Mouse (Mus musculus): ENCODE measurements around the gene Crim1. TPM values are rescaled to one million over a fixed set of nuclear protein-coding genes. Genes with fewer than 3 reads are reported as not detected.

Gene Crim1
- total RNA-seq, 2 experiments from 2014 or later: 70.3 to 81.0 TPM

DNA sequence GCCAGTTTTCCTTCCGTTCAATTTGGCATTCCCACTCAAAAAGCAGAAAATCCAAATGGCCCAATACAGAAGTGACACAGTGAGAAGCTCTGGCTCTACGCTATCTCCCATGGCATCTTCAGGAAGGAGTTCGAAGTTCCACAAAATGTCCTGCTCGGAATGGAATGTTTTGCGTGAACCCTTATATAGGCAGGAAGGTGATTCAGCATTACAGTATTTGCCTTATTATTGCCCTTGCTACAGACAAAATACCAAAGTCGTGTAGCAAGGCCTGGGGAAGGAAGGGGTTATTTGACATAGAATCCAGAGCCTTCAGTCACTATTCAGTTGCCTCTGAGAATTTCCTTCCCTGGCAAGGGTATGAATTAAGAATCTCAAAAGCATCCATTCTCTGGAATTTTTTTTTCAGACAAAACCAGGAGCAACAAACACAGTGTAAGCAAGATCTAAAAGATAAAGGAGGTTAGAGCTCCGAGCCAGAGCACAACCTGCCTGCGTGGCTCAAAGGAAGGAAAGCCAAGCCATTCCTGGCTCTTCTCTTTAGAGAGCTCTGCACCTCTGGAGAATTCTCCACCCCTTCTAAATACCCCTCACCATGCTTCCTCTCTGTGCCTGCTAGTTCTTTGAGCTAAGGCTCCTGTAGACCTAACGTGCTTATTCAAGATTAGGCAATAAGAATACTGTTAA is 192.5 kb downstream of the Crim1 start:
- intact Hi-C loops (cut with DNase I): no loop called here

DNA sequence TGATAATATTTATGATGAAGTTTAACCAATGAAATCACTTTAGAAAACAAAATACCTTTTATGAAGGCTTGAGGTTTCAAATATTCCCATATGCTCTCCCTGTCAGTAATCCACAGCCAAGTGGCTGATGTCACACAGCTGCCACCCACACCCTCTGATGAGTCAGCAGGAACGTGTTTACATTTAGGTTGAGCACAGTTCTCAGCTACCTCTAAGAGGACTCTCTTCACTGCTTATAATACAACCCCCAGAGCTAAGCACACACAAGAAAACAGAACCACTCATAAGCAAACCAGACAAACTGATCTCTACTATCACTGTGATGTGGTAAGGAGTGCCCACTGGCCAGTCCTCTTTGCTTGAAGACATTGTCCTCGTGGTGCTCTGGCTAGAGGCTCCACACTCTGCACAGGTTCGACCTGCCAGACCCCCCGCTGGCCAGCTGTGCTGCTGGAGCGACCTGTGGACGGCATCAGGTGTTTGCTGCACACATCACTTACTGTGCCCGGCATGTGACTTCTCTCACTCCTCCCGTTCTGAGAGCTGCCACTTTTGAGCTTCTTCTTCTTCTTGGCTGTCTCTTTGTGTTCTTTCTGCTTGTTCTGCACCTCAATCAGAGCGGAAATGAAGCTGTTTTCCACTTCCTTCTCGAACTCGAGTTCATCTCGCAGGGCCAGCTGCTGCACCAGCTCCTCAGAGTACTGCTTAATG is 200.2 kb downstream of the Crim1 start:
- intact Hi-C loops (cut with DNase I): loop anchor here (2.0 kb wide), 1 partner anchor 17 kb away; no protein-coding TSS in a partner anchor
- peak; percentile 46 to 85 for DNase-seq (ENCODE audit: low spot score in 2 of 2)

More for the DNA sequence above, 192.5 kb downstream of the Crim1 start:
- no peak for DNase-seq (ENCODE audit: low spot score in 2 of 2)

DNA sequence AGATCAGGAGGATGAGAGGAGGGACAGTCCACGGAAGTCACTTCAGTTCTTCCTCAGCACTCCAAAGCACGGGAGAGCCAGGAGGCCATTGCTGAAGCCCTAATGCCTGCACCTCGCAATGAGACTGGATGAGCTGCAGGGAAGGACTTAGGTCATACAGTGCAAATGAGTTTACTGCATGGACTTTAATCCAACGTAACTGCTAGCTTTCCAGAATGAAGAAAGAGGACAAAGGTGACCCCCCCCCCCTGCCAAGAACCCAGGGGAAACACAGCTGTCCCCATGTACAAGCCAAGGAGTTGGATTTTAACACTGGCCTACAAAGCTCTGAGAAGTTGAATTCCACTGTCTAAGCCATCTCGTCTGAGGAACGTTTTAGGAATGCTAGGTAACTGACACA is 201.3 kb downstream of the Crim1 start:
- intact Hi-C loops (cut with DNase I): loop anchor here (2.0 kb wide), 1 partner anchor 15 kb away; no protein-coding TSS in a partner anchor
- no peak for DNase-seq (ENCODE audit: low spot score in 2 of 2)

DNA sequence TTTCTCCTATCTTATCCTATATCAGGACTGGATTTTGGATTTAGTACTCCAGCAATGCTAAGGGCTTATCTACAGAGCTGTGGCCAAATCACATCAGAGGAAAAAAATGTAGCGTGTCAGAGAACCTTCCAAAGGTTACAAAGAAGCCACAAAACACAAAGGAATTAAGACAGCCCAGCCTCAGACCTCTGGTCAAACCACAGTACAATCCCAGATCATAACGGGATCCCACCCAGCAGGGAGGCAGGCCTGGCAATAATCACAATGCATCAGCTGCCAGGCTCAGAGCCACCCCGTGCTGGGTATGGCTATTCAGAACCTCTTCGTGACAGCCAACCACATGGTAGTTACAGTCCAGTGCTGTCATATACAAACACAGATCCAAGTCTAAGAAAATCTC is 201.7 kb downstream of the Crim1 start:
- DNase-seq (ENCODE audit: low spot score in 2 of 2): no peak
- intact Hi-C loops (cut with DNase I): loop anchor here (2.0 kb wide), 1 partner anchor 15 kb away; no protein-coding TSS in a partner anchor

DNA sequence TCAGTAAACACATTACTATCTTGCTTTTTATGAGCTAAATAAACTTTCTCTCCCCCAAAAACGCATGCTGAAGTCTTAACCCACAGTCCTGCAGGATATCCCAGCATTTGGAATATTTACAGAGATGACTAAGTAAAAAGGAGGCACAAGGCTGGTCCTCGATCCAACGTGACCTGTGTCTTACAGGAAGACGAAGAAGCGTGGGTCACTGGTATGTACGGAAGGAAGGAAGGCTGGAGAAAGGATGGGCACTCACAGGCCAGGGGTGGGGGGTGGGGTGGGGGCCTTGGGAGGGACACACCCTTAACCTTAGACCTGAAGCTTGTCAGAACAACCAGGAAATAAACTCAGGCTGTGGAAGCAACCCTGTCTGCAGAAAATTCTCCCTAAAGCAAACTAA is 202.1 kb downstream of the Crim1 start:
- no peak for DNase-seq (ENCODE audit: low spot score in 2 of 2)
- intact Hi-C loops (cut with DNase I): no loop called here

DNA sequence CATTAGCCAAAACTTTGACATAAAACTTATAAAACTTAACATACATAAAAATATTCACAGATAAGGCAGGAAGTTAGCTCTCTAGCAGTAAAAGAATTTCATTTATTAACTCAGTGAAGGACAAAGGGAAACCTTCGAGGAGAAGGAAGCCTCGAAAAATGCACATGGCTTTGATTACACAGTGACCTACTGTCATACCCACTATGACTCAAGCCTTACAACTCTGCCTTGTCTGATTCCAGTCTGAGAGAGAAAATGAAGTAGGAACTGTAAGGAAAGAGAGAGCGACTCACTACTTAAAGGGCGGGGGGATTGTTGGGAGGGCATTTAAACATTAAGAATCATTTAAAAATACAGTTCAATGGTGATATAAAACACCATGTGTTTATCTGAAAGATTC is 203.2 kb downstream of the Crim1 start:
- intact Hi-C loops (cut with DNase I): no loop called here

DNA sequence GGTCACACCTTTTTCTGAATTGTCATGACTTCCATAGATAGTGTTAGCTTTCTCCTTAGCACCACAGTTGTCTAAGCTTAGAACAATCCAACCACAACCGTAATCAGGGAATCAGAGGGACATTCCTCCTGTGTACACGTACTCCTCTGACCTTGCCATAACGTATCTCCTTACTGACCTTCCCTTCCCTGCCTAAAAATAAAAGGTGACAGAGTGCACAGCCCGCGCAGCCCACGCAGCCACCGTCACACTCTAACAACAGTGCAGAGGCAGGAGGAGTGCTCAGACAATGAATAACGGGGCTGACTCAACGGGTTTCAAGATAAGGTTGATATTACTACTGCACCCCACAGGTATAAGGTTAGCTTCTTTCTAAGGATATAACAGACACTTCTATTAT is 203.8 kb downstream of the Crim1 start:
- no peak for DNase-seq (ENCODE audit: low spot score in 2 of 2)

More for the DNA sequence above, 203.2 kb downstream of the Crim1 start:
- no peak for DNase-seq (ENCODE audit: low spot score in 2 of 2)

DNA sequence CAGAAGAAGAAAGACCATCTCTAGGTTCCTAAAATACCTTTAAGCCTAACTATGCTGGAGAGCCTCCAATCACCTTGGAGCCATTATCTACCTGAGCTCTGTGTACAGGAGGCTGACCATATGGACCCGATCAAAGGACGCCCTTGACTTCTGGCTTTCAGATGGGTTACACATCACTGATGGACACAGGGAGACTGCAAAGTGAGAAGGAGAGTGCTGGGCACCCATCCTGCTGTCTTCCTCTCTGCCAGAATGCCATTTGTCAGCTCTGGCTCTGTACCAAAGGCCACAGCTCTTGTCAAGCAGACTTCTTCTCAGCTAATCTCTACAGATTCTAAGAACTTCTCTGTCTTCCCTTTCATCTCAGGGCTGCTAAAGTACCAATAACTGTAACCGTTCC is 205.3 kb downstream of the Crim1 start:
- intact Hi-C loops (cut with DNase I): no loop called here
- DNase-seq (ENCODE audit: low spot score in 2 of 2): no peak

More for the DNA sequence above, 203.8 kb downstream of the Crim1 start:
- intact Hi-C loops (cut with DNase I): no loop called here

DNA sequence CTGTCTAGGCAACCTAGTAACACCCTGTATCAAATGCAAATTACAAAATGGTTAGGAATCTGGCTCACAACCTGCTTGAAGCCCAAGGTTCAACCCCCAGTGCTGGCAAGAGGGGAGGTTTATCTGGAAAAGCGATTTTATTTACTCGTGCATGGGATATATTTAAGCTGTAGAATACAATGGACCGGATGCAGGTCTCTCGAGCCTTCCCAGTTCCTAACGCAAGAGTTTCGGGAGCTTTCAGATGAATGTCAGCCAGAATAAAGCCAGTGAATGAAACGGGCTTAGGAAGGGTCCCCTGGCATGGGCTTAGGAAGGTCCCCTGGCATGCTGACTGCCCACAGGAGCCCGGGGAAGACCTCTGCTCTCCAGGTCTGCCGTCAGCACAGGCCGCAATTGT is 206.8 kb downstream of the Crim1 start:
- no peak for DNase-seq (ENCODE audit: low spot score in 2 of 2)
- intact Hi-C loops (cut with DNase I): no loop called here

DNA sequence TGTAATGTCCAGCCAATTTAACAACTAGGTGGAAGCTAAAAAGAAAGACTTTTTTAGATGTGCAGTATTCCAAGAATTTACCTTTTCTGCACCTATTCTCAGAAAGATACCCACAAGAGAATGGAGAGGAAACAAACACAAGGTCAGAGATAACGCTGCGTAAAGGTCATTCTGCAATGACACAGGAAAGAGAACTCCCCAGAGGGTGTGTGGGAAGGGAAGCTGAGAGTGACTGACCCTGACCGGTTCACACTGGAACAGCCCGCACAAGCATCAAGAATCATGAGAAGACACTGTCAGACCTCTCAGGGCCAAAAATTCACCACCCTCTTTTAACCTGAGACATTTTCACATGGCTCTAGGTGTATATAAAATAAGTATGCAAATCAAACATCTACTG is 207.5 kb downstream of the Crim1 start:
- intact Hi-C loops (cut with DNase I): no loop called here
- no peak for DNase-seq (ENCODE audit: low spot score in 2 of 2)

DNA sequence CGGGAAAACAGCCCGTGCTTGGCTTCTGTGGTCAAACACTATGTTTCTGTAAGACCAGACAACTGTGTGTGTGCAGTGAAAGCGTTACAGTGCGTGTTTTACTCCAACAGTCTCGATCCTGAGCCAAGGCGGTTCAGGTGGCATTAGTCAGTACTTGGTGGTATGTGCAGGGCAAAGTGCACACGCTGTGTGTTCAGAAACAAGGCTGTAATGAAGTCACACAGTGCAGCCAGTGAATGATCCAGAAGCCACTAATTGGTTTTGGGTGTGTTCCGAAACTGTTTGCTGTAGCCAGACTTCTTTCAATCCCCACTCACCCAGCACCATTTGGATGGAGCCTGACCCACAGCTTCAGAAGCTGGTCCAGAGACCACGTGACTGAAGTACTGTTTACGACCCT is 208.3 kb downstream of the Crim1 start:
- intact Hi-C loops (cut with DNase I): no loop called here
- no peak for DNase-seq (ENCODE audit: low spot score in 2 of 2)

DNA sequence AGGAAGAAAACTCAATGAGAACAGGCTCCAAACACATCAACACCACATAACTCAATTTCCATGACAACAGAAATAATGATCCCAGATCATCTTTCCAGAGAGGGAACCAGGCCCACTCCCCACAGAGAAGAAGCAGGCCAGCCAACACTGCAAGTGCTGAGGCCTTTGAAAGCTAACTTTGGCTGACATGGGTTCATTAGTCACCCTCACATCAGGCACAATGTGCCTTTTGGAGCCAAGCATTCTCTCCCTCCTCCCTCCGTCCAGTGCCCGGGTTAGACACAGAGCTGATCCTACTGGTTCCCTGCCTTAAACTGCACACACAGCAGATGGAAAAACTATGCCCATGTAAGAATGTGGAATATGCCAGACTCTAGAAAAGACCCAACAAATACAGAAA is 209.9 kb downstream of the Crim1 start:
- DNase-seq (ENCODE audit: low spot score in 2 of 2): no peak

DNA sequence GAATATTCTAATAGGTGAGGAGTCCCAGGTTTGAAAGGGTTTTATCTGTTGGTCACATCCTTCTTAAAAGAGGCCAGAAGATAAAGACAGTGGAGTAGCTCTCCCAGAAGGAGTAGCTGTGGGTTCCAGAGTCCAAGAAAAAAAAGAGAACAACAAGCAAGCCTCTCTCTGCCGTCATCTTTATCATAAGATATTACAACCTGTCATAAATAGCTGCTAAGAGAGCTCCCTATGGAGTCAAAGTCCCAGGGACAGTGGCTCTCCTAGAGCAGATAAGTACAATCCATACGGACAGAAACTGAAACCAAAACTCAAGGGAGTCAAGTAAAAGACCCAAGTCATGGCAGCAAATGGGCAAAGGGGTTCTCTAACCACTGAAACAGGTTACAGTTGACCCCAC is 215.2 kb downstream of the Crim1 start:
- intact Hi-C loops (cut with DNase I): loop anchor here (5.0 kb wide), 1 partner anchor 187 kb away; no protein-coding TSS in a partner anchor
- DNase-seq (ENCODE audit: low spot score in 2 of 2): no peak

More for the DNA sequence above, 209.9 kb downstream of the Crim1 start:
- intact Hi-C loops (cut with DNase I): no loop called here

DNA sequence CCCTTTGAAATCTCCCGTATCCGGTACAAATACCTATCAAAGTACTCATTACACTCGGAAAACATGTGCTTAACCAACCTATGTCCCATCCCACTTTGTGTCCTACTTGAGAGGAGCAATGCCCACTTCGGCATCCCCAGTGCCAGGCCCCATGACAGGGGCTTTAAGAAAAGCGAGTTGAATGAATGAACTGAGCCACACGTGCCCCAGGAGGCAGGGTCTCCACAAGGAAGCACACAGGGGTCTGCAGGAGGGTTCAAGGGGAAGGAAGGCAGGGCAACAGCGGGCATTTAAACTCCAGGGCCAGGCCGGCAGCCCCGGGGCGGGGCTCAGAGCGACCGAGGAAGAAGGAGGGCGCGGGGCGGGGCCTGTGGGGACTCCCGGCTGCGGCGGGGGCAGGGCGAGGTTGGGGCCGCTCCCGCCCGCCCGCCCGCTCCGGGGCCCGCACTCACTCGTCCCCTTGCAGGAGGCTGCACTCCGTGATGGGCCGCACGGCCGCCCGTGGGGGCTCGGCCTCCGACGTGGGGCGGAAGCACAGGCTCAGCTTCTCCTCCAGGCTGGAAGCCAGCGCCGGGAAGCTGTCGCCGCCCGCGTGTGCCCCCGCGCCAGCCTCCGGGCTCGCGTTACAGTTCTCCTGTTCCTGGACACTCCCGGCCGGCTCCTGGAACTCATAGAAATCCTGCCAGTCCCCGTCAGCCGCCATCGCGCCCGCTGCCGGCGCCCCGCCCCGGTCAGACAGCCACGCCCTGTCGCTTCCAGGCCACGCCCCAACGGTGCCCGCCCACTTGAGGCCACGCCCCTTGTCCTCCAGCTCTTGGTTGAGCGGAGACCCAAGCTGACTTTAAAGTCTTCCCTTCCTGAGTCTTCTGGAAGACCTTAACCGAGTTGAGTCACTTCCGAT is 217.6 kb downstream of the Crim1 start, which contains the start of gene Fez2:
Fez2 (minus strand) TSS at position 772 of the 901 bp plus-strand sequence.
- intact Hi-C loops (cut with DNase I): loop anchor here (2.0 to 5.0 kb wide), 2 partner anchors 17 to 185 kb away; no protein-coding TSS in a partner anchor
- peak; percentile 88 to 92 for DNase-seq (ENCODE audit: low spot score in 2 of 2)

DNA sequence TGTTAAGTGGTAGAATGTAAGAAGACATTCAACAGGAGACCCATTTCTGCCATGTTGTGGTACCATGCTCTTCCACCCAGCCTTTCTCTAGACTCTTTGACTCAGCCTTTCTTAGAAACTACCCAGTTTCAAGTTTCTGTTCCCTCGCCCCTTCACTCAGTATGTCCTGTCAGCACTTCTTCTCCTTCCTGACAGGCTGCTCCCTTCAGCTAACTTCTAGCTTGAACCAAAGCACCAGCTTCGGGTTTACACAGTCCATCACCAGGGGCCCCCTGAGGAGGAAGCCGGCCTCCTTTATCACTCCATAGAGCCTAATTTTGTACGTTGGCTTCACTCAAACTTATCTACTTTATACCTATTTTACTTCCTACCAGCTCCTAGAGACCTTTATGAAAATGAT is 219.2 kb downstream of the Crim1 start:
- DNase-seq (ENCODE audit: low spot score in 2 of 2): no peak

DNA sequence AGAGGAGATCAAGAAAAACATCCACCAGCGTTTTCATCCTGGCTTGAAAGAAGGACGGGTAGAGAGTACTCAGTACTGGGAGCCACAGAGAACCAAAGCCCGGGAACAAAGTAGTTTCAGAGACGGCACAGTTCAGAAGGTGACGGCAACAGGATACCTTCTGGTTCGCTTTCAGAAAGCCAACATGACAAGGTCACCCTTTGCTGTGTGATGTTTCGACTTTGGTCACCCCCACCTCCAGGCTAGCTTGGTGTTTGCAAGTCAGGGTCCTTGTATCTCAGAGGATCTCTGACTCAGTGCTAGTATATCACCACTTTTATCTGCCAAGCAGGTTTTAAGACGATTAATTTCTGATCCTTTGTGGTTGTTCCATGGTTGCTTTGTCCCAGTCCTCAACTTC is 225.0 kb downstream of the Crim1 start:
- intact Hi-C loops (cut with DNase I): no loop called here
- no peak for DNase-seq (ENCODE audit: low spot score in 2 of 2)

More for the DNA sequence above, 219.2 kb downstream of the Crim1 start:
- intact Hi-C loops (cut with DNase I): loop anchor here (5.0 kb wide), 1 partner anchor 183 kb away; no protein-coding TSS in a partner anchor
